Mouse (Mus musculus) erythroblast, embryonic 14.5 days (primary cell): ENCODE data around the gene D630039A03Rik.

Experiments used
- GATA1 ChIP-seq: IDR thresholded peaks from 2 replicates; pipeline ENCODE4 v1.6.1; 2012; ENCODE audit warnings: low read length, inconsistent platforms, mixed read lengths
- TAL1 ChIP-seq: IDR thresholded peaks from 3 replicates; pipeline ENCODE4 v1.6.1; 2012; ENCODE audit warnings: low read length, inconsistent platforms, mixed read lengths

DNA sequence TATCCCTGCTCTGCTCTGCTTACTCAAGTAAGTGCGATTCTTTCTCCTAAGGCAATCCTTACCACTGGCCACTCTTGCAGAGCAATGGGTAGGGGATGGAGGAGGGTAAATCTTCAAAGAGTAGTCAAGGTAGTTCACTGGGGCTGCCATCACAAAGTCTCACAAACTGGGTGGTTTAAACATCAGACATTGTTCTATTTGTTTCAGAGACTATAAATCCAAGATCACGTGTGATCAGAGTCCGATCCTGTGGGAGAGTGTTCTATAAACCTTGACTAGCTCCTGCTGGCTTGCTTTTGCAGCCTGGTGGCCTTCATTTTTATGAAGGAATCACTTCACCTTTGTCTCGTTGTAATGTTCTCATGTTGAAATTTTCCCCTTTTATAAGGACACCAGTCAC, 614 bp upstream of the D630039A03Rik start:
- TF ChIP-seq GATA1 (no peak), TAL1 (no peak)
